Mouse (Mus musculus) adrenal gland, adult 2 months (tissue): Measurements from ENCODE around the gene Slc32a1. TPM values are rescaled to one million over a fixed set of nuclear protein-coding genes. Genes with fewer than 3 reads are reported as not detected.

ENCODE experiments used
- DNase-seq: peaks from one replicate; pipeline ENCODE4 v3.0.0; 2021
- long read RNA-seq: library from polyadenylated mRNA; stranded (forward); transcript quantifications from one replicate; pipeline ENCODE4 v2.0.0, GENCODE M21; 2021
- polyA plus RNA-seq: library from polyadenylated mRNA; depleted of rRNA; stranded (reverse); fragments of >200 nt; gene quantifications from 2 replicates; pipeline ENCODE4 v1.2.3, GENCODE M21; 2012; rRNA removed
- total RNA-seq, 2 experiments: library from RNA; stranded (reverse); gene quantifications; 2 replicates each; pipeline ENCODE4 v1.2.3; 2021

Slc32a1 gene
- total RNA-seq (not detected), polyA plus RNA-seq (not detected in 2 replicates)
- long read RNA-seq = 0 reads

DNA sequence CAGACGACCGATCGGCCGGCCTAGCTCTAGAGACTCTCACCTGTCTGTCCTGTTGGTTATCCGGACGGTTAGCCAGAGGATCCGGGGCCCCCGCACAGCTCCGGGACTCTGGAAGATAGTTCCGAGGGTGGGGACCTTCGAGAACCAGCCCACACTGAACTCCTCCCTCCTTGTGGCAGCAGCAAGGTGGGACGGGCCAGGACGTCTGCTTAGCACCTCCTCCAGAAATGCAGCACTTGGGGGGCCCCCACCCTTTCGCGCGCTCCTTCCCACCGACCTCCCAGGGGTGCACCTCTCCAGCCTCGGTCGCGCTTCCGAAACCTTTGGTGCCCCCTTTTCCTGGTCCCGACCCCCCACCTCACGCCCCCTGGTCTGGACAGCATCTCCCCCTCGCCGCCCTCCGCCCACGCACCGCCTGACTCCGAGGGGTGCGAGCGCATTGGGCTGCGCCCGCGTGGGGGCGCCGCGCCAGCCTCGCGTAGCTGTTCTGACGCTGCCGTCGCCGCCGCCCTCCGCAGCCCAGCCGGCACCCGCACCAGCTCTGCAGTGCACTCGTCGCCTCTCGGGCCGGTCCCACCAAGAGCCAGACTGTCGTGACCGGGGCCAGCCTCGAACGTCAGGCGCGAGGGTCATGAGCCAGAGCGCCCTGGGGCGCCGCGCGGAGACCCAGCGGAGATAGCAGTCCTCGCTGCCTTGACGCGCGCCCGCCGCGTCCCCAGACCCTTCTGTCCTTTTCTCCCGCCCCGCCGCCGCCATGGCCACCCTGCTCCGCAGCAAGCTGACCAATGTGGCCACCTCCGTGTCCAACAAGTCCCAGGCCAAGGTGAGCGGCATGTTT, at the start of gene Slc32a1:
Gene Slc32a1 (plus strand): TSS at position 280 of the 838 bp plus-strand sequence.
- DNase-seq = no peak

DNA sequence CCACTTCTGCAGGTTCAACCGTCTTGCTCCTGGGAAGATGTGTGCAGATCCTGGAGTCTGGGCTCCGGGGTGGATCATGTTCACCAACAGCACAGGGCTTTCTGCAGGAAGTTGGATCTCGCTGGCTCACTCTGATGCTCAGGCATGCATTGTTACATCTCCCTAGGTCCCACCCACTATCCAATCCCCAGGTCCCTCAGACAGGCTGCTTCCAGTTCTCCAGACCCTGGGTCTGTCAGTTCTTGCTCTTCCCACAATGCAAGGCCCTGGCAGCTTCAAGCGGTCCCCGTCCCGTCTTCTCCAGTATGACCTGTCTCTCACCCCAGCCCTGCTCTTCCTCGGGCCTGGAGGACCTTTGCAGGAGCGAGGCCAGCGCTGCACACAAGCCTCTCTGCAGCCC, 49.8 kb upstream of the Slc32a1 start:
- DNase-seq = no peak

DNA sequence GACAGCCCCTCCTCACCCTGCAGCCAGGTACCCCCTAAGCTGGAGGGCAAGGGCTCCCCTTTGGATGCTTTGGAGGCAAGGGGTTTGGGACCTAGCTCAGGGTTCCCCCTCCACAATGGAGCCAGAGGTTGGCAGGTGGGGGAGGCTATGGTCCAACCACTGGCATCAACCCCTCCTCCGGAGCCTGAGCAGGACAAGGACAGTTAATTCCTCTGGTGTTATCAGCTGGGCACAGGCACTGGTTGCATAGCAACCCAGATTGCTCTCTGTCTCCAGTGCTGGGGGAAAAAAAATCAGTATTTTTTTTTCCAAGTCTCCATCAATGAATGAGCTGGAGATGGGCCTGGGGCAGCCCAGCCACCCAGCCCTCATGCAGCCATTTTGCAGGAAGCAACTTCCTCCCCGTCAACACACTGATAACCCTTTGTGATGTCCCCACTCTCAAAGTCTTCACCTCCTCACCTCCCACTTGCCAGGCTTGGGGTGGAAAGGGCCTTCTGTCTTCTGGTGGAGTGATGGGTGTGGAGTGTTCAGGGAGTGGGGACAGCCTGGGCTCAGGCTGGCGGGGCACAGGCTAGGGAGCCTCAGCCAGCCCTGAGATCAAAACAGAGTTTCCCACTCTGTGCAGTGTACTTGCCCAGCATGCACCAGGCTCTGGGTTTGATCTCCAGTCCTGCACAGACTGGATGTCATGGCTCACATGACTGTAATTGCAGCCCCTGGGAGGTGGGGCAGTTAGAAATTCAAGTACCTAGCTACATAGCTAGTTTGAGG, 49.0 kb upstream of the Slc32a1 start:
- DNase-seq = no peak

DNA sequence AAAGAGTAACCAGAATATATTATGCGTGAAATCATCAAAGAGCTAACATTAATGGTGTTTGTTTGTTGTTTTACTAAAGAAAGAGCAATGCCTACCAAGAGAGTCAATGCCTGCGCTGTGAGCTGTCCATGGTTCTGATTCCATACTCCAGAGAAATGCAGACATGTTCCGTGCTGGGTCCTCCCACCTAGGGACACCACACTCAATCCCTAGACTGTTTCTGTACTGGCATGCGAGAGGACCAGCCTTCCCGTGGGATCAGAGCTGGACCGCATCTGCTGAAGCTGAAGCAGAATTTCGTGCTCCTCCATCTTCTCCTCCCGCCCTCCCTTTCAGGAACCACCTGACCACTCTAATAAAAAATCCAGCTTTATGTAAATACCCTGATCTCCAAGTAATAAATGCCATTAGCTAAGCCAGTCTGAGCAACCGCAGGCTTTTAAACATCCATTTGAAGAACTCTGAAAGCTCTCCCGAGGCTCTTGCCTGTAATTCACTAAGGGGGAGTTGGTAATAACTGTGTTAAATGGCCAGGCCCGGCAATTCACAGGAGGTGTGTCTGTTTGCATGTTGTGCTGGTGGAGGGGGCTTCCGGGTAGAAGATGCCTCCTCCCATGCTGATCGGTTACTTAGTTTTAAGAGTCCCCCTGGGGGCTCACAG, 40.0 kb upstream of the Slc32a1 start:
- DNase-seq = peak; percentile 64

DNA sequence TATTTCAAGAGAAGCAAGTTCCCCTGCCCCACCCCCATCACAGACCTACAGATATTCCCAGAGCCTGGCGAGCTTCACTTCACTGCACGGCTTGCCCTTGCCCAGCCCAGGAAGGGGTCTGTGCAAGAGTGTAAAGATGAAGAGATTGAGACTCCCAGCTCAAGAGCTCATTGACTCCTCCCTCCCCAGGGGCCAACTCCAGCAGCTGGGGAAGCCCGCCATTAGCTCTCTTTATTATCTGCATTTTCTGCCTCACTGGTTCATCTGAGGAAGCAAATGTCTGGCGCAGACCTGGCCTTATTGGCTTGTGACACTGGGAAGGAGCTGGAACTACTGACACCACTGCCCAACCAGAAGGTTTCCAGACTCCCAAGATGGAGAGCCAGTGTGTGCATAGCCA, 30.6 kb upstream of the Slc32a1 start:
- no peak for DNase-seq

DNA sequence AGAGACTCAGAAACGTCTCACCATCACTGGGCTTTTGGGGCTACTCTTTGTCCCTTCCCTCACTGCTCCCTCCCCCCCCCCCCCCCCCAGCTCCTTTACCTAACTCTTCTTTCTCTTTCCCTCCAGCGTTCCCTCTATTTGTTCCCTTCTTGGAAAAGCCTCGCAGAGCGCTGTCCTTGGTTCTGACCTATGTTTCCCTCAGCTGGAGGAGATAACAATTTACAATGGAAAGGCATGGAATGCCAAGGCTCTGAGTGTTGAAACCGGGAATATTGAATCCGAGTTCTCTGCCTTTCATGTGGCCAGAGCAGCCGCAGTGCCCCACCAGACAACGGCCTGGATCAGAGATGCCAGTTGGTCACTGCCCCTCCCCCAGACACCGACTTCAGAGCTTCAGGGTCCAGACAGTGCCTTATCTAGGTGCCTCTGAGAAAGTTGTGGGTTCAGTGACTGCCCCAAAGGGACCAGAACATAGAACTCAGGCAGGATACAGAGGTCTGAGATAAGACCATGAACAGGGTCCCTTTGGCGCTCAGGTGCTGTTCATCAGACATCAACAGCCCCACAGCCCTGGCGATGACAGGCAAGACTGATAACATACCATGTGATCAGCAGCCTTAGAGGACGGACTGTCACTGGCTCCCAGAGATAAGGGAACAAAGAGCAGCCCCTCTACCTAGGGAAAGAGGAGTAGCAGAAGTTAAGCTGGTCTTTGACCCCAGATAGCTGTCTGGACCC, 25.8 kb upstream of the Slc32a1 start:
- peak; percentile 46 for DNase-seq

DNA sequence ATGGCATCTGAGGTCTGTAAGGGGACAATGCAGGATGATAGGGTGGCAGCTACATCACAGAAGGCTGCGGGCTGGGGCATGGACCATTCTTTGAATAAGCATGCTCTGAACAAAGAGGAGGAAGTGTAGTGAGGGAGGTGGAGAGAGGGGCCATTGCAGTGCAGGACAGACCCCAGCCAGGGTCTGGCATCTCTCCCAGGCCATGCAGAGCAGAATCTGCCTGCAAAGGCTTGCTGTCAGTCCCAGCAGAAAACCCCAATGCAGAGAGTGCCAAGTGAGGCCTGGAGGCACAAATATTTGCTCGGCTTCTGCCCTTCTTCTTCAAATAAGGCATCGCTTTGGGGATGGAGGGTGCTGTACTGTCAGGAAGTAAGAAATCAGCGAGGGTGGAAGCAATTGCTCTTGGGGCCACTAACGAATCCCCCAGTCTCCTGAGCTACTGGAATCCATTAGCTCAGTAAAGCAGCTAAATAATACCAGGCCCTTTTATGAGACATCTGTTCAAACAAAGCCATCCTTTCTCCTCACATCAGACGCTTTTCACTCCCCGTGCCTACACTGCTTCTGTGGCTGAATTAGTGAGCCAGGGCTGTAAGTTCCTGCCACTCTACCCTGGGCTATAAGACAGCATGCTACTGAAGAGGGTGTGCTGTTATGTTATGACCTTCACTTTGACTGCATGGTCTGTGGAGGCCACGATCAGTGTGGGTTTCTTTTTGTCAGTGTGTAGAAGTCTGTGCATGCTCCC, 21.9 kb upstream of the Slc32a1 start:
- DNase-seq = no peak

DNA sequence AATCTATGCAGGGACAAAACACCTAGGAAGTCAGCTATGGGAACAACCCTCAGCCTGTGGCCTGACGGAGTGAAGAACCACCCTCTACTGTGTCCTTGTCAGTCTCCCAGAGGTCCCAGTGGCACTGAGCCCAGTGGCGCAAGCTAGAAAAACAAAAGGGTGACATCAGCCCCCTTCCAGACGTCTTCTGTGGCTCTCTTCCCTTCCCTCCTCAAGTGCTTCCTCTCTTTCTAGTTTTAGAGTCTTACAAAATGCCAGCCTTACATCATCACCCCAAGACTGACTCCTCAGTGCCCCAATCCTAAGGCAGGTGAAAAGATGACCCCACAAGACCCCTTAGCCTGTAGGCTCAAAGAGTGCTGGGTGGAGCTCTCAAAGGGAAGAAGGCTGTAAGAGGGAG, 20.1 kb upstream of the Slc32a1 start:
- no peak for DNase-seq

DNA sequence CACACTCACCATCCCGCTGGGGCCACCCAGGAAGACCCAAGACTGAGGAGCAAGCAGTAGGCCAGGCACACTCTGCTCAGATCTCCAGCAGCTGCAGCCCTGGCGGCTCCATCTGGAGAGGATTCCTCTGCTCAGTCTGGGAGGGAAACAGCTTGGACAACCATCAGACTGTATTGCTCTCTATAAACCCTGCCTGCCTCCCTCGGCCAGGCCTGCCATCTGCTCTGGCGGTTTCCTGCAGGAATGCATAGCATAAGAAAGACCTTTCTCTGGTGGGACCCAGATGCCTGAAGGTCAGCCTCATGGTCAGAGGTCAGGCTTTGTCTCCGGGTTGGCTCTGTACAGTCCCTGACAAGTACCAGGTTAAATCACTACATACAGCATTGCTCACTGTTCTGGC, 19.3 kb upstream of the Slc32a1 start:
- no peak for DNase-seq

DNA sequence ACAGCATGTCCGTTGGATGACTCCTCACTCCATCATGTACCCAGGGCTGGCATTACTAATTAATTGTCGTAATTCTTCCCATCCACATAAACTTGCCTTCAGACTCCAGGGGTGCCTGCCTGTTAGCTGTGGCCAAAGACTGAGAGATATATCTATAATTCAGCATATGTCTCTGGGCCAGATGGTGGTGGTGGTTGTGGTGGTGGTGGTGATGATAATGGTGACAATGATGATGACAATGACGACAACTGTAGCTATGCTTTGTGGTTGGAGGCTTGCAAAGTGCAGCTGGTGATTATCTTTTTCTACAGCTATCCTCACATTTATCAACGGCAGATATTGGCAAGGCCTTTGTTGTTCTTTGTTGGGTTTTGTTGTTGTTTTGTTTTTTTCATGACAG, 17.2 kb upstream of the Slc32a1 start:
- DNase-seq = no peak

DNA sequence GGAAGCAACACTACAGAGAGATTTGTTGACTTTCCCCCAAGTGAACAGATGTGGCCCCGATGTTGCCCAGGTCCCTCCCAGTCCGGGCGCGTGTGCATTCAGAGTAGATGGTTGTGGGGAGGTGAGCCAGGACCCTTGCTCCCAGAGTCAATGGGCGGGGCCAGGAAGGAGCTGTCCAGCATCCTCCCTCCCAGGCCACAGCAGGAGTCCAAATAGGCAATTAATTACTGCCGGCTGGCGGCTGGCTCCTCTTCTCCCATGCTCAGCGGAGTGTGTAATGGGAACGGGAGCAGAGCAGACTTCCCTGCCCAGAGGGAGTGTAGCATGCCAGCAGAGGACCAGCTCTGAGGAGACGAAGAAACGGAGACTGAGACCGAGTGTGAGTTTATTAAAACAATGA, 15.5 kb upstream of the Slc32a1 start:
- peak; percentile 12 for DNase-seq

DNA sequence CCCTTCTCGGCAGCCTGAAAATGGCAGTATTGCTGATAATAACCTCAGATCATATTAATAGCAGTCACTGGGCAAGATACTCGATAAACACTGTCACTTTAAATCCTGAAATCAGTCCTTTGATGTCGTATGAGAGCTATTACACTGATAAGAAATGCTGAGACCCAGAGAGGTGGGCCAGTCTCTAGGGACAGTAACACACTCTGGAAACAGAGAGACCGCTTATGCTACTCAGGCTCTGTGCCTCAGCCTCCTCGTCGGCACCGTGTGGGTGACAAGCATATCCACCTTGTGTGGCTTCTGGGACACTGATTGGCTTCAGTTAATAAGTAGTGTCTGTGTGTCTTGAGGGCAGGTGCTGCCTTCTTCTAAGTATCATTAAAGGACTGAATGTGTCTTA, 15.0 kb upstream of the Slc32a1 start:
- DNase-seq = no peak

DNA sequence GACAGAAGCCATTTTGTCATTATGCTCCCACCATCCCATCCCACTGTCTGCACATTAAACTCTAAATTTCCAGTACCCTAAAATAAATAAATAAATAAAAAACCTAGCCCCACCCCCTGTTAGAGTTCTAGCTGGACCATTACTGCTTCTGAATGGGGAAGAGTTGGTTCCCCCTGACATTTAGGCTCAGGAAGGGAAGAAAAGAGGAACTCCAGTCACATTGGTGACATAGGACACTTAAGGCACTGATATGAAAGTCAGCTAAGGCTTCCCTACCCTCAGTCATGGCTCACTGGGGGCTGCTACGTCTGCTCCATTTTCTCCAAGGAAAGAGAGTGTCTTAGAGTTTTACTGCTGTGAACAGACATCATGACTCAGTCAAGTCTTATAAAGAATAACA, 13.8 kb upstream of the Slc32a1 start:
- no peak for DNase-seq

DNA sequence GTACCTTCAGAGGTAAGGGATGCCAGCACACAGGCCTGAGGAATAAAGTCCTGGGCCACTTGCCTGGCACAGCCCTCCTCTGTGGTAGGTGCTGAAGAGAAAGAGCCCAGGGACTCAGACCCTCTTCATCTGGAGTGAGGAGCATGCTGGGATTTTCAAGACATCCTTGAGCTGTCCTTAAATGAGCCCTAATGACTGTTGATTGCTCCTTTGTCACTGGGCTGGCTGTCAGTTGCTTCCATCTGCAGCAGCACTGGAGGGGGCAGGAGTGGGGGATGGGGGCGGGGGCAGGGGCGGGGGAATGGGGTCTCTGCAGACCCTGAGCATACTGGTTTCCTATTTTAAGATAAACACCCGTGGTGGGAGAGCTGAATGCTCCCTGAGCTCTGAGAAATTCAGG, 10.1 kb upstream of the Slc32a1 start:
- DNase-seq = no peak

DNA sequence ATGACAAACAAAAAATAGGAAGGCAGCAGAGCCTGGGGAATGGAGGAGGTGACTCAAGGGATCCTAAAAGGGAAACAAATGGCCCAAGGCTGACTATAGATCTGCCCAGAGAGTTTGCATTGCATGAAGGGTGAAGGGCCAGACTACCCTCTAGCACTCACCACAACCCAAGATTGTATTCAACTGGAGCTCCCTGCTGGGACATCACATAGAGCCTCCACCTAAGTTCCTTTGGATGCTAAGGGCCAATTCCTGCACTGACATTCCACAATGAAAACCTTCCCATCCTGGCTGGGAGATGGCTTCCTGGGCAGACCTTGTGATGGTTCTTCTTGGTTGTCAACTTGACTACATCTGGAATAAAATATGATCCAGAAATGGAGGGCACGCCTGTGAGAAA, 9.2 kb upstream of the Slc32a1 start:
- no peak for DNase-seq

DNA sequence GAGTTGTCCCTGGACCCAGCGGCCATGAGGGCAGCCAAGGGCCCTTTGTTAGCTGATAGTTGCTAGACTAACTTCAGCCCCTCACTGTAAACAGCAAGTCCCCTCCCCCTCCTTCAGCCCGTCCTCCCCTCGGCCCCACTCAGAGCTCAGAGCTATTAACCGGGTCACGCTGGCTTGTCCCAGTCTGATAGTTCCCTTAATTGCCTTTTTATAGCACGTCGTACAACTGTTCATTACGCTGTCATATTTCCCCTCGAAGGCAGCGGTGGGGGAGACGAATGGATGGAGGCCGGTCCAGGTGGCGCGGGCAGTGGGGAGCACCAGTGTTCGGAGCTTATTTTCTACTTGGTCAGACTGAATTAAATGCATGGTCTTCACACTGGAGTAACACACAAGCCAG, 7.9 kb upstream of the Slc32a1 start:
- no peak for DNase-seq

DNA sequence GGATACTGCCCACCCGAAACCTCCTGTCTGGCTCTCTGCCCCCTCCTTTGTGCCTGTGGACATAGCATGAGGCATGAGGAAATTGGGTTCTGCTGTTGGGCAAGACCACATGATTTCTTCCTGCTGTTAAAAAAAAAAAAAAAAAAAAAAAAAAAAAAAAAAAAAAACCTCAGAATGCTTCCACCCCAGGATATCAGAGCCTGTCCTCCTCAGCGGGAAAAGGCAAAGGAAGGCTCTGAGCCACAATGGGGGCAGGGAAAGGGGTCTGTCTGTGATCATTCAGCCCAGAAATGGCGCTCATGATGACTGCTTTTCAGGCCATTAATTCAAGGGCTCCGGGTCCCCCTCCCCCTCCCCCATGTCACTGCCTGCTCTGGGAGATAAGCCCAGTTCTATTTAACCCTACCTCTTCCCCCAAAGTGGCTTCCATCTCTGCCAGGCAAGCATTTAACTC, 4.0 kb upstream of the Slc32a1 start:
- no peak for DNase-seq

DNA sequence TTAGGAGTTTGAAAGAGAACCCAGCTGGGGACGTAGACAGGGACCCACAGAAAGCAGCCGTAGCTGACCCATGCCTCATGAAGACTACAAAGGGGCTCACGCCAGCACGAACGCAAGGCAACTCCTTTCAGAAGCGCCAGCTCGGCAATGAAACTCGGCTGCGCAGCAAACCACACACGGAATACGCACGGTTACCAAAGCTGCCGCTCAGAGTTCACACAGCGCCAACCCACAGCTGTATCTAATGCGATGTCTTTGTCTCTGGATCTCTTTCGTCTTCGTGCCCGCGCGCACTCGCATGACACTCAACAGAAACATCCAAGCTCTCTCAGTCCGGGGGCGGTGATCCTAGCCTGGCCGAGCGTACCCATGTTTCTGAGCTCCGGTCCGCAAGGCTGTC, 886 bp upstream of the Slc32a1 start:
- no peak for DNase-seq

DNA sequence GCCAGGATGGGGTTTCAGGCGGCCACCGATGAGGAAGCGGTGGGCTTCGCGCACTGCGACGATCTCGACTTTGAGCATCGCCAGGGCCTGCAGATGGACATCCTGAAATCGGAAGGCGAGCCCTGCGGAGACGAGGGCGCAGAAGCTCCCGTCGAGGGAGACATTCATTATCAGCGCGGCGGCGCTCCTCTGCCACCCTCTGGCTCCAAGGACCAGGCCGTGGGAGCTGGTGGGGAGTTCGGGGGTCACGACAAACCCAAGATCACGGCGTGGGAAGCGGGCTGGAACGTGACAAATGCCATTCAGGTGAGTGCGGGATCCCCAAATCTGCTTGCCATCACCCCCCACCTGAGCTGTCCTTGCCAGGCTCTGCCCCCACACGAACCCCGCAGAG, 756 bp downstream of the Slc32a1 start:
- no peak for DNase-seq

DNA sequence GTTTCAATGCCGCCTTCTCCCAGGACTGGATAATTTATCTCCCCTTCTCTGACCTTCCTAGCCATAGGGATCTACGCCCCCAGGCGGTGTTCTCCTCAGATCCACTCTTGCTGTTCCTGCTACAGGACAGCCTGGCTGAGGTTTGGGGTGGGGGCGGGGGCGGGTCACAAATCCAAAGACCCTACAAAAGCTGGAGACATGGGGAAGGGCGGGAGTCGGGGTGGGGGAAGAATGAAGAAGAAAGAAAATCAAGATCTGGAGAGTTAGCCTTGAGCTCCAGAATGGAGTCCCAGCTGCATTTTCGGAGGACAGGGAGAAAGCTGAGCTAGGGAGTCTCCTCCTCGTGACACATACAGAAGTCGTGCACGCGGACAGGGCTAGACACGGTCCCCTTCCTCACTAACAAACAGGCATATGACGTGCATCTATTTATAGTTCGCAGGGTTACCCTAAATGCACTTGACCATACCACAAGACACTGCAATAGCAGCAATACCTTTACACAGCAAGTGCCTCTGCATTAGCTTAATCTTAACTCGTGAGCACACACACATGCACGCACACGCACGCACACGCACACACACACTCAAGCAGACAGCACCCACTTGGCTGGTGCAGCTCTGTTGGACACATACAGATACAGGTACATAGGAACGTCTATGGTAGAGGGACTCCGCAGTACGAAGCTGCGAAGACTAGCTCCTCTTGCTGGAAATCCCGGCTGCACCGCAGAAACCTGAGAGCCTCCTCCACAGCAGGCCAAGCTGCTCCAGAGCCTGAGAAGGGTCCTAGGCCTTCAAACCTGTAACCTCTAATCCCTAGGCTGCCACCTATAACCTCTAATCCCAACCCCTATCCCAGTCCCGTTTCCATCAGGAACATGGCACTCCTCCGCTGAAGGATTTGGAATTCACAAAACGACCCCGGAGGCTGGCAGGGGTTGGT, 1.4 kb downstream of the Slc32a1 start:
- DNase-seq = no peak
